Mouse (Mus musculus) cerebellum, adult 9-10 months (tissue): ENCODE results near the gene Erich4.
A peak's percentile ranks its signal among the peaks of the same experiment; 100 is the strongest.

Experiments used
- DNase-seq: peaks from one replicate; pipeline ENCODE4 v3.0.0; 2022

Gene Erich4

GRCm38 (mm10) chr7:25615706-25616011, at the start of gene Erich4:
Gene Erich4, minus strand, starts transcription at chr7:25615892.
- DNase-seq, result no peak

GRCm38 (mm10) chr7:25658657-25659472, 43.2 kb upstream of the Erich4 start, which contains the start of the genes Bckdha and Exosc5:
Gene Bckdha, minus strand, starts transcription at chr7:25658981.
Gene Exosc5, plus strand, starts transcription at chr7:25659164.
- DNase-seq, result peak; percentile 100

GRCm38 (mm10) chr7:25657785-25658184, 42.1 kb upstream of the Erich4 start:
- peak; percentile 67 for DNase-seq

GRCm38 (mm10) chr7:25655601-25656428, 40.1 kb upstream of the Erich4 start:
- peak; percentile 77 for DNase-seq

- no peak for DNase-seq
These were observed 36.6 kb upstream of the Erich4 start for GRCm38 (mm10) chr7:25652244-25652759.

GRCm38 (mm10) chr7:25651281-25651680, 35.6 kb upstream of the Erich4 start:
- no peak for DNase-seq

GRCm38 (mm10) chr7:25649839-25650238, 34.1 kb upstream of the Erich4 start:
- DNase-seq, result no peak

GRCm38 (mm10) chr7:25647574-25648123, 32.0 kb upstream of the Erich4 start:
- no peak for DNase-seq

- no peak for DNase-seq
These were observed 29.4 kb upstream of the Erich4 start for GRCm38 (mm10) chr7:25645074-25645473.

GRCm38 (mm10) chr7:25644631-25645030, 28.9 kb upstream of the Erich4 start:
- no peak for DNase-seq

GRCm38 (mm10) chr7:25644136-25644535, 28.4 kb upstream of the Erich4 start:
- DNase-seq, result no peak

- peak; percentile 68 for DNase-seq
These were observed 24.1 kb upstream of the Erich4 start for GRCm38 (mm10) chr7:25639754-25640153.

GRCm38 (mm10) chr7:25637099-25637498, 21.4 kb upstream of the Erich4 start:
- no peak for DNase-seq

GRCm38 (mm10) chr7:25636373-25636772, 20.7 kb upstream of the Erich4 start:
- DNase-seq, result no peak

GRCm38 (mm10) chr7:25632679-25633078, 17.0 kb upstream of the Erich4 start:
- DNase-seq, result no peak

GRCm38 (mm10) chr7:25628323-25628620, 12.6 kb upstream of the Erich4 start:
- DNase-seq, result peak; percentile 37

GRCm38 (mm10) chr7:25627431-25628322, 12.0 kb upstream of the Erich4 start:
- DNase-seq, result peak; percentile 25

- DNase-seq, result peak; percentile 72
These were observed 11.1 kb upstream of the Erich4 start, which contains the start of gene B3gnt8 for GRCm38 (mm10) chr7:25626509-25627430. Gene B3gnt8, plus strand, starts transcription at chr7:25626654.

- peak; percentile 54 for DNase-seq
These were observed 10.0 kb upstream of the Erich4 start for GRCm38 (mm10) chr7:25625594-25626250.

GRCm38 (mm10) chr7:25624851-25625250, 9.2 kb upstream of the Erich4 start:
- peak; percentile 25 for DNase-seq
